Mouse (Mus musculus) lung, postnatal 0 days (tissue): ENCODE results near the gene Scfd2.

ENCODE experiments used
- CTCF ChIP-seq: IDR thresholded peaks from 2 replicates; pipeline ENCODE4 v1.5.1; 2016; ENCODE audit warnings: antibody characterized with exemption, mild to moderate bottlenecking
- EP300 ChIP-seq: IDR thresholded peaks from 2 replicates; pipeline ENCODE4 v1.6.1; 2016; ENCODE audit warnings: antibody characterized with exemption, mild to moderate bottlenecking, control low read depth

- no peak for TF ChIP-seq EP300
- no peak for TF ChIP-seq CTCF
Measured at GRCm38 (mm10) chr5:74467753-74468152, 63.8 kb downstream of the Scfd2 start.
